Mouse (Mus musculus) kidney, postnatal 0 days (tissue): ENCODE results near the gene 3425401B19Rik. TPM values are rescaled to one million over a fixed set of nuclear protein-coding genes. Genes with fewer than 3 reads are reported as not detected.

Experiments used
- ATAC-seq: fragments of 200-750 bp; cut with Nextera tagmentation; replicated peaks from 2 replicates; pipeline ENCODE4 v1.8.0; 2017; ENCODE audit warnings: low read depth, moderate number of reproducible peaks, moderate TSS enrichment, moderate library complexity; ENCODE audit not compliant: low FRiP score
- DNase-seq: peaks from one replicate; pipeline ENCODE4 v3.0.0-alpha.2; 2016; ENCODE audit warnings: low spot score
- H3K27ac ChIP-seq: fragments of 300-500 bp; sonication (generic); 2 replicates; pipeline ENCODE4 v1.5.1; 2014; ENCODE audit warnings: mild to moderate bottlenecking
- H3K27me3 ChIP-seq: fragments of 300-500 bp; sonication (generic); 2 replicates; pipeline ENCODE4 v1.6.1; 2014; ENCODE audit warnings: low read length, mixed read lengths; ENCODE audit not compliant: insufficient read depth
- H3K36me3 ChIP-seq: fragments of 300-500 bp; sonication (generic); 2 replicates; pipeline ENCODE4 v1.6.1; 2014; ENCODE audit warnings: low read length, mixed read lengths; ENCODE audit not compliant: insufficient read depth
- H3K4me1 ChIP-seq: fragments of 300-500 bp; sonication (generic); replicated peaks from 2 replicates; pipeline ENCODE4 v1.6.1; 2014; ENCODE audit warnings: antibody characterized with exemption, low read length, mixed read lengths; ENCODE audit not compliant: insufficient read depth
- H3K4me2 ChIP-seq: fragments of 300-500 bp; sonication (generic); 2 replicates; pipeline ENCODE4 v1.6.1; 2014; ENCODE audit warnings: mild to moderate bottlenecking, low read length, moderate library complexity, mixed read lengths
- H3K4me3 ChIP-seq: fragments of 300-500 bp; sonication (generic); replicated peaks from 2 replicates; pipeline ENCODE4 v1.5.1; 2014; ENCODE audit warnings: low read depth, low read length
- H3K9ac ChIP-seq: fragments of 300-500 bp; sonication (generic); 2 replicates; pipeline ENCODE4 v1.6.1; 2014; ENCODE audit warnings: low read depth, low read length
- H3K9me3 ChIP-seq: fragments of 300-500 bp; sonication (generic); replicated peaks from 2 replicates; pipeline ENCODE4 v1.6.1; 2016; ENCODE audit warnings: low read length, inconsistent platforms, mixed read lengths
- CTCF ChIP-seq: IDR thresholded peaks from 2 replicates; pipeline ENCODE4 v1.5.1; 2016; ENCODE audit warnings: antibody characterized with exemption, low read depth, mild to moderate bottlenecking, moderate library complexity
- WGBS: fragments of 180-500 bp; shearing (Covaris S2); extraction: QIAGEN DNeasy Blood & Tissue Kit; methylation state at CpG from one replicate; pipeline ENCODE4 v1.1.7; 2014; 5-methylcytosine and 5-hydroxymethylcytosine counted together
- polyA plus RNA-seq: library from polyadenylated mRNA; unstranded; fragments of >200 nt; fragmentation: Nextera tagmentation; extraction: Ambion mirVana; gene quantifications from 2 replicates; pipeline ENCODE4 v1.2.1, GENCODE M21; 2015

3425401B19Rik gene
- polyA plus RNA-seq, 1 experiment from 2014 or later, result 0.12 TPM

- DNase-seq (no peak), ATAC-seq (no peak)
- Histone ChIP-seq H3K4me2 (no peak overlapping the region), H3K36me3 (no peaks in the 10 kb centered on the region), H3K9me3 (no peaks in the 10 kb centered on the region), H3K27ac (no peak overlapping the region), H3K4me1 (no peaks in the 10 kb centered on the region), H3K9ac (no peak overlapping the region), H3K4me3 (no peak overlapping the region), H3K27me3 (no peaks in the 10 kb centered on the region)
- 86% methylated on average over 6 of the region's 6 CpGs for WGBS
- TF ChIP-seq CTCF, result no peak
Observed at GRCm38 (mm10) chr14:32715076-32715475, 30.0 kb upstream of the 3425401B19Rik start.

DNA sequence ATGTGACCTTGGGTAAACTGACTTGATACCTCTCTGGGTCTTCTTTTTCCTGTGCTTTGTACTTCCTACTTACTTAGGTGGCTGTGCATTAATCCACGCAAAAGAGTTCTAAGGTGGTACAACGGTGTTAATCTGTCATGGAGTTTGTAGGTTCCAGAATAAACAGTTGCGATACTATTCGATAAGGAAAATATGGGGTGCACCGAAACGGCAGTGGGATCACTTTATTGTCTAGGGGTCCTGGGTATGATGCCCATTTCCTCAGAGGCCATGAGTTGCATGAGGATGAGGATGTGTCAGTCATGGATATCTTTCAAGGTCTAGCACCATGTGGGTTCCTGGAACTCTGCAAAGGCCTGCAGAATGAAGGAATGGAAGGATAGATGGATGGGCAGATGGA is 24.8 kb upstream of the 3425401B19Rik start:
- DNase-seq (no peak), ATAC-seq (no peak)
- Histone ChIP-seq H3K36me3 (no peaks in the 10 kb centered on the region), H3K9me3 (no peaks in the 10 kb centered on the region), H3K4me3 (no peak overlapping the region), H3K4me2 (no peak overlapping the region), H3K27ac (no peak overlapping the region), H3K4me1 (no peaks in the 10 kb centered on the region), H3K9ac (no peak overlapping the region), H3K27me3 (no peaks in the 10 kb centered on the region)
- WGBS, result 95% methylated on average over 6 of the region's 6 CpGs
- no peak for TF ChIP-seq CTCF

GRCm38 (mm10) chr14:32708756-32709155 is 23.7 kb upstream of the 3425401B19Rik start:
- no peak for DNase-seq
- Histone ChIP-seq H3K4me3 (no peak overlapping the region), H3K9ac (no peak overlapping the region), H3K4me1 (no peaks in the 10 kb centered on the region), H3K27me3 (no peaks in the 10 kb centered on the region), H3K4me2 (no peak overlapping the region), H3K27ac (no peak overlapping the region), H3K36me3 (no peaks in the 10 kb centered on the region), H3K9me3 (no peaks in the 10 kb centered on the region)
- ATAC-seq, result no peak; the same call in 1 of the 2 replicates
- WGBS, result 48% methylated on average over 7 of the region's 7 CpGs
- TF ChIP-seq CTCF, result no peak

DNA sequence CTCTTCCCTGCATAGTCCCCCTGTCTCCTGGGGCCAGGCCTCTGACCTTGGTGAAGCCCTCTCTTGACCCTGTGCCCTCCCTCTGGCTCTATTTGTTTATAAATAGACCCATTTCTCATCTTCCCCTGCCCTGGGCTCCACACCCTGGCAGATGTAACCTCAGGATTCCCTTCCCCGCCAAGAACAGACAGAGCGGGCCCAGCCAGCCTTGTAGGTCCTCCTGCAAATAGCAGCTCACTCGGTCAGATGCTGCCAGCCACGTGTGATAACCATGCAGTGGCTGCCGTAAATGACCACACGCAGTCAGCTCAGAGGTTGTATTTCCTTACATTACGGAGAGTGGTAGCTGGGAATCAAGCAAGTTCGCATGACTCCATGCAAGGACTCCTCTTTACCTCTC is 22.8 kb upstream of the 3425401B19Rik start:
- no peak for TF ChIP-seq CTCF
- Histone ChIP-seq H3K36me3 (no peaks in the 10 kb centered on the region), H3K27ac (no peak overlapping the region), H3K27me3 (no peaks in the 10 kb centered on the region), H3K9me3 (no peaks in the 10 kb centered on the region), H3K4me2 (no peak overlapping the region), H3K4me3 (no peak overlapping the region), H3K9ac (no peak overlapping the region), H3K4me1 (no peaks in the 10 kb centered on the region)
- 46% methylated on average over 8 of the region's 8 CpGs for WGBS
- no peak for DNase-seq
- no peak for ATAC-seq

DNA sequence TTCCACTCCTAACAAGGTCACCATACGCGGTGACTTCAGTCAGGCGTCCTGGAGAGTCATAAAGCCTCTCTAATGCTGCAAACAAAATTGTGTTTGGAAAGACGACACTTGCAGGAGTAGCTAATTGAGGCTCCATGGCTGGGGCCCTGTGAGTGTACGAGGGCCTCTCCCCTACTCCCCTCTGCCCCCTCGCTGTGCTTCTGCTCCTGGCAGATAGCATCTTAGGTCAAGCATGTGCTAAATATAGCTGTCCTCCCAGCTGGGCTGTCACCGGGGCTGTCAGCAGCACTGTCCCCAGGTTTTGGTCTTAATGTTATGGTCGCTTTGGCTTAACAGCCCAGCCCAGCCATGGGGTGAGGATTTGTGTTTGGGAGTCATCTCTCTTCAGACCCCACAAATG is 15.9 kb upstream of the 3425401B19Rik start:
- Histone ChIP-seq H3K9me3 (no peaks in the 10 kb centered on the region), H3K4me1 (no peaks in the 10 kb centered on the region), H3K27ac (no peak overlapping the region), H3K4me3 (no peak overlapping the region), H3K9ac (no peak overlapping the region), H3K4me2 (no peak overlapping the region), H3K36me3 (no peaks in the 10 kb centered on the region), H3K27me3 (no peaks in the 10 kb centered on the region)
- ATAC-seq (no peak), DNase-seq (no peak)
- no peak for TF ChIP-seq CTCF
- WGBS, result 14% methylated on average over 8 of the region's 8 CpGs

- no peaks in the 10 kb centered on the region for H3K36me3 ChIP-seq
- no peaks in the 10 kb centered on the region for H3K27me3 ChIP-seq
- ATAC-seq (no peak), DNase-seq (no peak)
- 68% methylated on average over 3 of the region's 3 CpGs for WGBS
- no peak overlapping the region for H3K9ac ChIP-seq
- no peak overlapping the region for H3K4me3 ChIP-seq
- no peaks in the 10 kb centered on the region for H3K4me1 ChIP-seq
- no peak for TF ChIP-seq CTCF
- H3K9me3 ChIP-seq, result no peaks in the 10 kb centered on the region
- H3K27ac ChIP-seq, result no peak overlapping the region
- H3K4me2 ChIP-seq, result no peak overlapping the region
Observed at GRCm38 (mm10) chr14:32698556-32698955, 13.5 kb upstream of the 3425401B19Rik start.

DNA sequence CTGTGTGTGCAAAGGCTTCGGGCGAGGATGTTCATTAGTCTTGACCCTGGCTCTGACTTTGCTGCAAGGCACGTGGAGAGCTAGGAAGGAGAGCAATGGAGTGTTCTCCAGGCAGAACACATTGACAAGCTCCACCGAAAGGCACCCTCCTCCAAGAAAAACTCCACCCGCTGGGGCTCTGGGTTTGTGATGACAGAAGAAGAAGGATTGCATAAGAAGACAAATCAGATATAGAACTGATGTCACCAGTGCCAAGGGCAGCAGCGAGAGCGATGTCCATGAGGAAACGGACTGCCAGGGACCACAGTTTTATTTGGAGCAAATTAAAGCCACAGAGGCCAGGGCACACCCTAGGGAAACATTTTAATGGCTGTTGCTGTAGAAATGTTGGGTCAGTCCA is 12.7 kb upstream of the 3425401B19Rik start:
- no peaks in the 10 kb centered on the region for H3K36me3 ChIP-seq
- H3K9ac ChIP-seq, result no peak overlapping the region
- no peaks in the 10 kb centered on the region for H3K9me3 ChIP-seq
- no peak overlapping the region for H3K4me3 ChIP-seq
- DNase-seq, result no peak
- no peak for TF ChIP-seq CTCF
- H3K27ac ChIP-seq, result no peak overlapping the region
- no peak for ATAC-seq
- H3K27me3 ChIP-seq, result no peaks in the 10 kb centered on the region
- no peak overlapping the region for H3K4me2 ChIP-seq
- no peaks in the 10 kb centered on the region for H3K4me1 ChIP-seq
- 79% methylated on average over 8 of the region's 8 CpGs for WGBS
